14 mouse cellular contexts compared by ENCODE assay signal in the genomic region with DNA sequence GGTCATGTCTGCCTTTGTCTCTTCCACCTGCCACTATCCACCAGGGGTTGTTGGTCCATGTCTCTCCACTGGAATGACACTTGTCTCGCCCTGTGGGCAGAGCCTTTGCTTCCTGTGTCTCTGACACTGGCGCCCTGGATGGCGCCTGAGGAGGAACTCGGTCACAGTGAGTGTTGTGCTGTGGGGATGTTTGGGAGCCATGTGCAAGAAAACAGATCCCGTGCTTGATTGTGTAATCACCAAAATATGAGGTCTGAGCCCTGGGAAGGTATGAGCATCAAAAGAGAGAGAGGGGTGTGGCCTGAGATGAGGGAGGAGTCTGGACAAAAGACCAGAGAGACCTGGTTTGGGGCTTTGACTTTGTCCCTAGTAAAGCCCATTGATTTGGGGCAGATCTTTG.
DNase-seq lines count a peak whose midpoint lies in the region; ATAC-seq and TF ChIP-seq lines count a peak whose summit lies in the region.
"Had no signal": no experiment of that assay in that cellular context is flagged by ENCODE, and none has a peak within 500 bp of the region (broad histone marks: within the 10 kb centered on the region; RNA-seq: fewer than 3 reads in every experiment).

No protein-coding gene starts in this region.

- H3K9me3 ChIP-seq in liver, embryonic 15.5 days (replicated peaks), result no peaks in the 10 kb centered on the region
- H3K9me3 ChIP-seq in stomach, postnatal 0 days (ENCODE audit: control insufficient read depth, low read length), result no peaks in the 10 kb centered on the region
- H3K9me3 ChIP-seq in hindbrain, embryonic 13.5 days, result no peaks in the 10 kb centered on the region
- H3K9me3 ChIP-seq: forebrain, embryonic 15.5 days; limb, embryonic 10.5 days had no signal

- 55% methylated on average over 5 of the region's 5 CpGs for WGBS in liver, embryonic 15.5 days (ENCODE audit: insufficient replicate concordance)
- WGBS in stomach, postnatal 0 days, result 74% methylated on average over 5 of the region's 5 CpGs
- 97% methylated on average over 5 of the region's 5 CpGs for WGBS in hindbrain, embryonic 13.5 days

- peak overlapping the region; percentile 64 for H3K27ac ChIP-seq in liver, embryonic 15.5 days (replicated peaks)
- peak overlapping the region; percentile 78 for H3K27ac ChIP-seq in stomach, postnatal 0 days (replicated peaks)
- no peak overlapping the region for H3K27ac ChIP-seq in layer of hippocampus, adult 2 months
- H3K27ac ChIP-seq in hindbrain, embryonic 13.5 days, result no peak overlapping the region
- H3K27ac ChIP-seq: forebrain, embryonic 15.5 days; hindbrain, postnatal 0 days; kidney, postnatal 0 days; limb, embryonic 10.5 days; macrophage had no signal

- no peaks in the 10 kb centered on the region for H3K36me3 ChIP-seq in liver, embryonic 15.5 days (replicated peaks)
- no peaks in the 10 kb centered on the region for H3K36me3 ChIP-seq in stomach, postnatal 0 days (ENCODE audit: control insufficient read depth, insufficient read depth, low read length)
- H3K36me3 ChIP-seq in hindbrain, embryonic 13.5 days, result peaks cover 6% of the 10 kb centered on the region; the same call in 1 of the 2 replicates

- no peak overlapping the region for H3K4me3 ChIP-seq in liver, embryonic 15.5 days (replicated peaks)
- no peak overlapping the region for H3K4me3 ChIP-seq in stomach, postnatal 0 days (ENCODE audit: low read depth, low read length)
- H3K4me3 ChIP-seq in layer of hippocampus, adult 2 months, result no peak overlapping the region
- no peak overlapping the region for H3K4me3 ChIP-seq in hindbrain, embryonic 13.5 days
- H3K4me3 ChIP-seq: forebrain, embryonic 15.5 days; limb, embryonic 10.5 days had no signal

- H3K4me1 ChIP-seq in liver, embryonic 15.5 days (replicated peaks), result peaks cover 43% of the 10 kb centered on the region
- H3K4me1 ChIP-seq in stomach, postnatal 0 days (replicated peaks; ENCODE audit: control insufficient read depth, insufficient read depth), result peaks cover 3% of the 10 kb centered on the region; the same call in 1 of the 2 replicates
- H3K4me1 ChIP-seq in hindbrain, embryonic 13.5 days (replicated peaks), result peaks cover 32% of the 10 kb centered on the region

- no peaks in the 10 kb centered on the region for H3K27me3 ChIP-seq in liver, embryonic 15.5 days
- H3K27me3 ChIP-seq in stomach, postnatal 0 days (ENCODE audit: control insufficient read depth, insufficient read depth, low read length), result no peaks in the 10 kb centered on the region
- no peaks in the 10 kb centered on the region for H3K27me3 ChIP-seq in hindbrain, embryonic 13.5 days
- H3K27me3 ChIP-seq: forebrain, embryonic 15.5 days had no signal

- peak; percentile 53 for ATAC-seq in erythroblast, adult 5-6 weeks (replicated peaks; ENCODE audit: low FRiP score, poor library complexity, severe bottlenecking)
- peak; percentile 25; the same call in 1 of the 2 replicates for ATAC-seq in liver, embryonic 15.5 days (ENCODE audit: insufficient read depth)
- peak; percentile 44 for ATAC-seq in stomach, postnatal 0 days (ENCODE audit: low FRiP score, low TSS enrichment)
- ATAC-seq in hindbrain, embryonic 13.5 days (ENCODE audit: low FRiP score), result no peak
- ATAC-seq: forebrain, embryonic 15.5 days; hindbrain, postnatal 0 days had no signal

- no peak overlapping the region for H3K9ac ChIP-seq in liver, embryonic 15.5 days
- H3K9ac ChIP-seq in stomach, postnatal 0 days (ENCODE audit: low read length), result no peak overlapping the region
- H3K9ac ChIP-seq in hindbrain, embryonic 13.5 days, result no peak overlapping the region
- H3K9ac ChIP-seq: forebrain, embryonic 15.5 days had no signal

- TF ChIP-seq EP300 in stomach, postnatal 0 days (optimal IDR thresholded peaks at IDR 0.05), result no peak

- peak overlapping the region; percentile 45 for H3K4me2 ChIP-seq in liver, embryonic 15.5 days
- H3K4me2 ChIP-seq in stomach, postnatal 0 days (replicated peaks; ENCODE audit: low read depth), result no peak overlapping the region
- H3K4me2 ChIP-seq in hindbrain, embryonic 13.5 days, result no peak overlapping the region
- H3K4me2 ChIP-seq: forebrain, embryonic 15.5 days had no signal

- peak; percentile 42 to 61 for DNase-seq in lung, adult 18-20 months
- DNase-seq in lung, postnatal 14 days, result no peak
- DNase-seq in stomach, postnatal 0 days (ENCODE audit: low spot score), result no peak
- no peak for DNase-seq in layer of hippocampus, adult 2 months (ENCODE audit: low spot score in 2 of 2)
- DNase-seq: cerebellum, adult 11 months; gastrocnemius, postnatal 25 days had no signal

- no peak for TF ChIP-seq CTCF in stomach, postnatal 0 days (IDR thresholded peaks at IDR 0.05; ENCODE audit: low read depth)
- no peak for TF ChIP-seq CTCF in layer of hippocampus, adult 2 months (conservative IDR thresholded peaks at IDR 0.05)

Comparison
In these comparisons a context has a peak if more than half of its experiments do, and no peak if none do; other contexts are left out.
1. DNase-seq: peak in lung, adult 18-20 months (2 of 2); none in lung, postnatal 14 days (single experiment), stomach, postnatal 0 days (single experiment) and layer of hippocampus, adult 2 months (0 of 2).
2. H3K27ac ChIP-seq: peak in liver, embryonic 15.5 days (single experiment) and stomach, postnatal 0 days (single experiment); none in layer of hippocampus, adult 2 months (single experiment) and hindbrain, embryonic 13.5 days (single experiment).